Mouse (Mus musculus) myocyte (in vitro differentiated cells): ENCODE measurements around the gene Mustn1.

Source experiments
- CEBPB ChIP-seq: IDR thresholded peaks from 2 replicates; pipeline ENCODE4 v1.6.1; 2011; ENCODE audit warnings: mild to moderate bottlenecking, moderate library complexity; ENCODE audit not compliant: poor library complexity, insufficient read depth, severe bottlenecking
- E2F4 ChIP-seq: IDR thresholded peaks from one replicate; pipeline ENCODE4 v1.6.1; 2011; ENCODE audit warnings: mild to moderate bottlenecking, control low read depth, moderate library complexity; ENCODE audit not compliant: insufficient read depth
- MAX ChIP-seq: IDR thresholded peaks from one replicate; pipeline ENCODE4 v1.6.1; 2011; ENCODE audit warnings: low read depth, mild to moderate bottlenecking, control low read depth
- MYOG ChIP-seq, 3 experiments: IDR thresholded peaks; one replicate each; pipeline ENCODE4 v1.6.1; 2011; ENCODE audit warnings: control low read depth in 2 of 3, low read depth in 2 of 3, mild to moderate bottlenecking in 2 of 3; ENCODE audit not compliant: insufficient read length in 2 of 3, control insufficient read depth in 1 of 3, insufficient read depth in 1 of 3
- POLR2A ChIP-seq: IDR thresholded peaks from one replicate; pipeline ENCODE4 v1.6.1; 2011; ENCODE audit warnings: low read depth, mild to moderate bottlenecking, control low read depth, moderate library complexity; ENCODE audit not compliant: insufficient read length
- POLR2AphosphoS2 ChIP-seq: IDR thresholded peaks from one replicate; pipeline ENCODE4 v1.6.1; 2011; ENCODE audit warnings: low read depth, control low read depth; ENCODE audit not compliant: insufficient read length
- REST ChIP-seq: IDR thresholded peaks from one replicate; pipeline ENCODE4 v1.6.1; 2011; ENCODE audit warnings: mild to moderate bottlenecking, control low read depth, moderate library complexity; ENCODE audit not compliant: insufficient read depth, insufficient read length
- SRF ChIP-seq: IDR thresholded peaks from one replicate; pipeline ENCODE4 v1.6.1; 2011; ENCODE audit warnings: low read depth; ENCODE audit not compliant: control insufficient read depth, insufficient read length
- TCF12 ChIP-seq: IDR thresholded peaks from one replicate; pipeline ENCODE4 v1.6.1; 2011; ENCODE audit warnings: mild to moderate bottlenecking, control low read depth; ENCODE audit not compliant: poor library complexity, insufficient read depth, severe bottlenecking
- TCF3 ChIP-seq: IDR thresholded peaks from one replicate; pipeline ENCODE4 v1.6.1; 2011; ENCODE audit warnings: low read depth, control low read depth; ENCODE audit not compliant: insufficient read length
- USF1 ChIP-seq: IDR thresholded peaks from one replicate; pipeline ENCODE4 v1.6.1; 2011; ENCODE audit warnings: low read depth, mild to moderate bottlenecking, control low read depth, moderate library complexity

DNA sequence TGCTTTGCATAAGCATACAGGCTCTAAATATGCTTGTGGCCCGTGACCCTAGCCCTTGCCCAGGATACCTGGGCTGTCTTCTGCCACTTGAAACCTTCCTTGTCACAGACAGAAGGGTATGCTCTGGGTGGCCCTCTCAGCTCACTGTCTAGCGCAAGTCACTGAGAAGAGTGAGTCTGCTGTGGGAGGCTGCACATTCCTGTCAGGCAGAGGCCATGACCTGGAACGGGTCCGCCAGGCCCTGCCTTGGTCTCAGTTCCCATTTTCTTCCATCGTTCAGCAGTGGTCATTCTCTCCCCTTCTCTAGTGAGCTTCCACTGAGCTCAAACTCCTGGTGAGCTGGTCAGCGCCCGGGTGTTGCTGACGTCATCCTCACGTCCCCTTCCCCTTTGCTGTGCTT, 3.0 kb upstream of the Mustn1 start:
- TF ChIP-seq USF1 (no peak), POLR2A (no peak), SRF (no peak), REST (no peak), E2F4 (no peak), TCF3 (no peak), MYOG (IDR thresholded peaks at IDR 0.05; ENCODE audit: control insufficient read depth in 1 of 3, insufficient read depth in 1 of 3, insufficient read length in 2 of 3, low read depth in 2 of 3) (no peak), CEBPB (no peak), MAX (no peak), TCF12 (no peak), POLR2AphosphoS2 (no peak)
